Mouse (Mus musculus): ENCODE data around the gene Gys1. TPM values are rescaled to one million over a fixed set of nuclear protein-coding genes. Genes with fewer than 3 reads are reported as not detected.
A peak's percentile ranks its signal among the peaks of the same experiment; 100 is the strongest.
"Not testable (repeated sequence)": the region's sequence is repeated elsewhere in the genome, so short reads cannot be mapped to it uniquely, and the experiment has no call there.

Gene Gys1
- polyA plus RNA-seq, 1 experiment from 2014 or later: 59.3 TPM

GRCm38 (mm10) chr7:45462325-45462724, 27.7 kb downstream of the Gys1 start:
- DNase-seq (ENCODE audit: low read depth, low spot score) (no peak), ATAC-seq (no peak)
- H3K27me3 ChIP-seq: no peaks in the 10 kb centered on the region
- CTCF ChIA-PET: interaction anchor here (0.8 kb wide), 1 partner anchor 48 kb away, joined by 3 read pairs; the partner anchor contains the start of gene Nucb1
- TF ChIP-seq CTCF (IDR thresholded peaks at IDR 0.05): no peak
- in situ Hi-C loops (cut with MboI; ENCODE audit: low pct_unique_long_range_greater_than_20kb): no loop called here
- POLR2A ChIA-PET: no interaction called here

GRCm38 (mm10) chr7:45462868-45463267, 28.2 kb downstream of the Gys1 start:
- POLR2A ChIA-PET: interaction anchor here (0.7 kb wide), 1 partner anchor 30 kb away, joined by 3 read pairs; no protein-coding TSS in a partner anchor
- in situ Hi-C loops (cut with MboI; ENCODE audit: low pct_unique_long_range_greater_than_20kb); DNase-seq (ENCODE audit: low read depth, low spot score); ATAC-seq; H3K27me3 ChIP-seq: not testable (repeated sequence)
- CTCF ChIA-PET: interaction anchor here (0.8 kb wide), 1 partner anchor 48 kb away, joined by 3 read pairs; the partner anchor contains the start of gene Nucb1

GRCm38 (mm10) chr7:45463987-45464778, 29.5 kb downstream of the Gys1 start:
- H3K27me3 ChIP-seq: no peaks in the 10 kb centered on the region
- in situ Hi-C loops (cut with MboI; ENCODE audit: low pct_unique_long_range_greater_than_20kb): no loop called here
- CTCF ChIA-PET: interaction anchor here (1.2 to 3.5 kb wide), 3 partner anchors 12 to 30 kb away, joined by 3 to 14 read pairs (median 3); partner anchors contain the start of gene Gys1
- no peak for TF ChIP-seq CTCF (IDR thresholded peaks at IDR 0.05)
- no peak for ATAC-seq
- POLR2A ChIA-PET: no interaction called here
- DNase-seq (ENCODE audit: low read depth, low spot score): no peak

- in situ Hi-C loops (cut with MboI; ENCODE audit: low pct_unique_long_range_greater_than_20kb): no loop called here
- CTCF ChIA-PET: interaction anchor here (1.8 to 3.5 kb wide), 2 partner anchors 9 to 11 kb away, joined by 6 to 14 read pairs; no protein-coding TSS in a partner anchor
- ATAC-seq (no peak), DNase-seq (ENCODE audit: low read depth, low spot score) (no peak)
- no peaks in the 10 kb centered on the region for H3K27me3 ChIP-seq
- POLR2A ChIA-PET: interaction anchor here (0.8 to 1.0 kb wide), 2 partner anchors 9 to 61 kb away, joined by 3 to 4 read pairs; partner anchors contain the start of genes Plekha4 and Ppp1r15a
- no peak for TF ChIP-seq CTCF (IDR thresholded peaks at IDR 0.05)
Observed at GRCm38 (mm10) chr7:45465112-45465511, 30.5 kb downstream of the Gys1 start.

GRCm38 (mm10) chr7:45465549-45465948, 30.9 kb downstream of the Gys1 start:
- in situ Hi-C loops (cut with MboI; ENCODE audit: low pct_unique_long_range_greater_than_20kb): no loop called here
- no peak for TF ChIP-seq CTCF (IDR thresholded peaks at IDR 0.05)
- no peak for ATAC-seq
- H3K27me3 ChIP-seq: no peaks in the 10 kb centered on the region
- DNase-seq (ENCODE audit: low read depth, low spot score): no peak
- POLR2A ChIA-PET: interaction anchor here (0.8 to 1.1 kb wide), 4 partner anchors 9 to 106 kb away, joined by 3 to 4 read pairs (median 4); partner anchors contain the start of genes Plekha4 and Ppp1r15a
- CTCF ChIA-PET: interaction anchor here (1.2 to 3.5 kb wide), 4 partner anchors 9 to 217 kb away, joined by 3 to 14 read pairs (median 5); no protein-coding TSS in a partner anchor

- in situ Hi-C loops (cut with MboI; ENCODE audit: low pct_unique_long_range_greater_than_20kb): no loop called here
- POLR2A ChIA-PET: interaction anchor here (0.7 to 1.7 kb wide), 7 partner anchors 9 to 105 kb away, joined by 3 to 7 read pairs (median 4); partner anchors contain the start of genes Plekha4 and Ppp1r15a
- CTCF ChIA-PET: interaction anchor here (1.2 to 3.5 kb wide), 4 partner anchors 10 to 216 kb away, joined by 3 to 14 read pairs (median 5); no protein-coding TSS in a partner anchor
- ATAC-seq (peak; percentile 48), DNase-seq (ENCODE audit: low read depth, low spot score) (no peak)
- no peaks in the 10 kb centered on the region for H3K27me3 ChIP-seq
- TF ChIP-seq CTCF (IDR thresholded peaks at IDR 0.05): no peak
Observed at GRCm38 (mm10) chr7:45466283-45467089, 31.8 kb downstream of the Gys1 start, which contains the start of gene Bax. Bax (minus strand) TSS chr7:45466898.

- no peak for DNase-seq (ENCODE audit: low read depth, low spot score)
- no peak for TF ChIP-seq CTCF (IDR thresholded peaks at IDR 0.05)
- H3K27me3 ChIP-seq: no peaks in the 10 kb centered on the region
- ATAC-seq: no peak
- ChIA-PET POLR2A (interaction anchor here (0.7 to 1.7 kb wide), 4 partner anchors 9 to 77 kb away, joined by 3 to 7 read pairs (median 4); no protein-coding TSS in a partner anchor), CTCF (interaction anchor here (1.6 to 3.5 kb wide), 2 partner anchors 9 to 215 kb away, joined by 4 to 14 read pairs; no protein-coding TSS in a partner anchor)
- in situ Hi-C loops (cut with MboI; ENCODE audit: low pct_unique_long_range_greater_than_20kb): no loop called here
Observed at GRCm38 (mm10) chr7:45467090-45467670, 32.5 kb downstream of the Gys1 start.

GRCm38 (mm10) chr7:45470869-45471268, 36.2 kb downstream of the Gys1 start:
- no peaks in the 10 kb centered on the region for H3K27me3 ChIP-seq
- ChIA-PET CTCF (interaction anchor here (0.7 to 9.4 kb wide), 15 partner anchors 10 to 136 kb away, joined by 3 to 116 read pairs (median 3); partner anchors contain the start of gene Nucb1), POLR2A (interaction anchor here (1.1 to 1.7 kb wide), 2 partner anchors 56 to 91 kb away, joined by 3 to 4 read pairs; partner anchors contain the start of genes Plekha4 and Ppp1r15a)
- ATAC-seq: no peak
- in situ Hi-C loops (cut with MboI; ENCODE audit: low pct_unique_long_range_greater_than_20kb): no loop called here
- DNase-seq (ENCODE audit: low read depth, low spot score): no peak
- TF ChIP-seq CTCF (IDR thresholded peaks at IDR 0.05): peak; percentile 81

- no peaks in the 10 kb centered on the region for H3K27me3 ChIP-seq
- TF ChIP-seq CTCF (IDR thresholded peaks at IDR 0.05): no peak
- in situ Hi-C loops (cut with MboI; ENCODE audit: low pct_unique_long_range_greater_than_20kb): loop anchor here (5.0 kb wide), 2 partner anchors 87 to 207 kb away; partner anchors contain the start of gene Ntn5
- DNase-seq (ENCODE audit: low read depth, low spot score) (no peak), ATAC-seq (no peak)
- POLR2A ChIA-PET: interaction anchor here (0.8 to 1.2 kb wide), 3 partner anchors 47 to 89 kb away, joined by 3 to 4 read pairs (median 3); no protein-coding TSS in a partner anchor
- CTCF ChIA-PET: interaction anchor here (1.3 to 9.4 kb wide), 5 partner anchors 10 to 208 kb away, joined by 4 to 116 read pairs (median 14); partner anchors contain the start of genes Bax and Ntn5
Observed at GRCm38 (mm10) chr7:45475291-45475969, 40.8 kb downstream of the Gys1 start.

Measured in Patski (cell line).